In the genomic region with DNA sequence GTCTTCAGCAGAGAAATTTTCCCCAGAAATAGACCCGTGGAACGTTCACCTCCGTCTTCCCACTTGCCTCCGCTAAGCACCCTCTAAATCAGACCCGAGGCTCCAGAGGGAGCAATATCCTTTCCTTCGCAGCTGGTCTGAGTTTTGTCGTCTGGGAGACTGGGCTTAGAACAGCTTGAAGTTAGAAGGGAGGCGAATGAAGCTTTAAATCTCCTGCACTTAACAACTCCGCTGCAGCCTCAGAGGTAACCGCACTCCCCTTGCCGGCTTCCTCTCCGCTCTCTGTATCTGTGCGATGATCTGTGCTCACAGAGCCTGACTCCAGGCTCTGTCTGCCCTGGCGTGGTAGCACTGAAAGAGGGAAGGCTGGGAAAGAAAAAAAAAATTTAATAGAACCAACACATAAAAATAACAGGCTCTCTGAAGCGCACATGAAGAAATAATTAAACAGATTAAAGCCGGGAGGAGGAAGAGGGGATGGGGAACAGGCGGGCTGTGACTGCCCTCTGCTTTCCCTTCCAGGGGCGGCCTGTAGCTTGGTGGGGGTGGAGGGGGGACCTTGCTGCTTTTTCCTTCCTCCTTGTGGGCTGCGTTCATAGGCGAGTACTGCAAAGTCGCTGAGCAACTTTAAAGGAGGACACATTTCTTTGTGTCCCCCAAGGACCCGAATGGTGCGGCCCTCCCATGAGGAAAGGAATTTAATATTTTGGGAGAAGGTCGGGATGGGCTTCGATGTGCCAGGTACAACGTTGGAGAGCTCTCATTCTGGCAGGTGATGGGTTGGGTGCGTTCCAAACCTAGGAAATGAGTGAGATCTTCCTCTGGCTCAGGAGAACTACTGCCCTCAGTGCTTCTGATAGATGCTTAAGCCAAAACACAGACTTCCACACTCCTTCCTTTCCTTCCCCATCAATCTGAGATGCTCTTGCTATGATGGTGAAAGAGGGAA, we compare ENCODE assay signal across 8 mouse cellular contexts.
A peak's percentile ranks its signal among the peaks of the same experiment; 100 is the strongest.
DNase-seq lines count a peak whose midpoint lies in the region; ATAC-seq and TF ChIP-seq lines count a peak whose summit lies in the region.

No protein-coding gene starts in this region.

- H3K27ac ChIP-seq in lung, embryonic 14.5 days (ENCODE audit: low read depth): no peak overlapping the region
- H3K27ac ChIP-seq in embryonic facial prominence, embryonic 12.5 days: peak overlapping the region; percentile 89
- no peak overlapping the region for H3K27ac ChIP-seq in intestine, embryonic 16.5 days (ENCODE audit: low read length)
- 0 out of 2 replicates have a peak overlapping the region, but pooled peaks have one; percentile 23 for H3K27ac ChIP-seq in neural tube, embryonic 11.5 days (ENCODE audit: low read depth, low read length)

- H3K36me3 ChIP-seq in lung, embryonic 14.5 days (ENCODE audit: insufficient read depth): no peaks in the 10 kb centered on the region
- no peaks in the 10 kb centered on the region for H3K36me3 ChIP-seq in embryonic facial prominence, embryonic 12.5 days
- H3K36me3 ChIP-seq in intestine, embryonic 16.5 days (ENCODE audit: control insufficient read depth, insufficient read depth, low read length): no peaks in the 10 kb centered on the region
- H3K36me3 ChIP-seq in neural tube, embryonic 11.5 days (ENCODE audit: control insufficient read depth, insufficient read depth, low read length): no peaks in the 10 kb centered on the region

- TF ChIP-seq CTCF in lung, embryonic 14.5 days (IDR thresholded peaks at IDR 0.05; ENCODE audit: low read depth): no peak

- peak overlapping the region; percentile 49 for H3K4me2 ChIP-seq in lung, embryonic 14.5 days
- H3K4me2 ChIP-seq in embryonic facial prominence, embryonic 12.5 days (replicated peaks): peak overlapping the region; percentile 44
- peak overlapping the region; percentile 20 for H3K4me2 ChIP-seq in intestine, embryonic 16.5 days (ENCODE audit: low read depth, low read length)
- peak overlapping the region; percentile 7 for H3K4me2 ChIP-seq in neural tube, embryonic 11.5 days (ENCODE audit: low read depth)

- no peak; the same call in 1 of the 2 replicates for ATAC-seq in lung, embryonic 14.5 days (ENCODE audit: insufficient read depth)
- peak; percentile 68; the same call in 1 of the 2 replicates for ATAC-seq in embryonic facial prominence, embryonic 12.5 days (ENCODE audit: insufficient number of reproducible peaks, insufficient read depth, low FRiP score, low TSS enrichment)
- peak; percentile 26; the same call in 1 of the 2 replicates for ATAC-seq in intestine, embryonic 16.5 days
- ATAC-seq in neural tube, embryonic 11.5 days (ENCODE audit: insufficient read depth, low FRiP score, low TSS enrichment): no peak

- 0 out of 2 replicates have a peak overlapping the region, but pooled peaks have one; percentile 12 for H3K4me3 ChIP-seq in lung, embryonic 14.5 days (ENCODE audit: low read depth, low read length)
- peak overlapping the region; percentile 13; the same call in 1 of the 2 replicates for H3K4me3 ChIP-seq in embryonic facial prominence, embryonic 12.5 days
- peak overlapping the region; percentile 5 for H3K4me3 ChIP-seq in intestine, embryonic 16.5 days (ENCODE audit: low read length)
- H3K4me3 ChIP-seq in neural tube, embryonic 11.5 days (ENCODE audit: low read depth, low read length): no peak overlapping the region

- peaks cover 4% of the 10 kb centered on the region; the same call in 1 of the 2 replicates for H3K9me3 ChIP-seq in lung, embryonic 14.5 days (ENCODE audit: low read depth, low read length)
- H3K9me3 ChIP-seq in embryonic facial prominence, embryonic 12.5 days: 0 out of 2 replicates have a peak, but pooled peaks cover 3% of the 10 kb centered on the region
- no peaks in the 10 kb centered on the region for H3K9me3 ChIP-seq in intestine, embryonic 16.5 days (ENCODE audit: control insufficient read depth, low read length)
- no peaks in the 10 kb centered on the region for H3K9me3 ChIP-seq in neural tube, embryonic 11.5 days (ENCODE audit: control insufficient read depth, low read length)

- 0 out of 2 replicates have a peak overlapping the region, but pooled peaks have one; percentile 4 for H3K9ac ChIP-seq in lung, embryonic 14.5 days
- peak overlapping the region; percentile 28; the same call in 1 of the 2 replicates for H3K9ac ChIP-seq in embryonic facial prominence, embryonic 12.5 days
- H3K9ac ChIP-seq in intestine, embryonic 16.5 days (ENCODE audit: low read depth, low read length): peak overlapping the region; percentile 7; the same call in 1 of the 2 replicates
- H3K9ac ChIP-seq in neural tube, embryonic 11.5 days (ENCODE audit: low read length): peak overlapping the region; percentile 35; the same call in 1 of the 2 replicates

- no peaks in the 10 kb centered on the region for H3K4me1 ChIP-seq in lung, embryonic 14.5 days (ENCODE audit: insufficient read depth)
- H3K4me1 ChIP-seq in embryonic facial prominence, embryonic 12.5 days: peaks cover 18% of the 10 kb centered on the region
- H3K4me1 ChIP-seq in intestine, embryonic 16.5 days (ENCODE audit: control insufficient read depth, insufficient read depth, low read length): no peaks in the 10 kb centered on the region
- no peaks in the 10 kb centered on the region for H3K4me1 ChIP-seq in neural tube, embryonic 11.5 days (ENCODE audit: control insufficient read depth, insufficient read depth, low read length)

- peaks cover 11% of the 10 kb centered on the region; the same call in 1 of the 2 replicates for H3K27me3 ChIP-seq in lung, embryonic 14.5 days (ENCODE audit: insufficient read depth, low read length)
- H3K27me3 ChIP-seq in embryonic facial prominence, embryonic 12.5 days: no peaks in the 10 kb centered on the region
- no peaks in the 10 kb centered on the region for H3K27me3 ChIP-seq in intestine, embryonic 16.5 days (replicated peaks; ENCODE audit: control insufficient read depth, insufficient read depth, low read length)
- H3K27me3 ChIP-seq in neural tube, embryonic 11.5 days (ENCODE audit: control insufficient read depth, insufficient read depth, low read length): 0 out of 2 replicates have a peak, but pooled peaks cover 7% of the 10 kb centered on the region

- peak; percentile 46 for DNase-seq in lung, embryonic 14.5 days
- DNase-seq in lung, postnatal 4 days: no peak
- DNase-seq in neural tube, embryonic 11.5 days (ENCODE audit: low spot score): no peak
- no peak for DNase-seq in frontal cortex, postnatal 36 days (ENCODE audit: low spot score in 2 of 2)
- no peak for DNase-seq in adrenal gland, adult 18-20 months (ENCODE audit: low spot score in 2 of 2)
- DNase-seq in right cerebral cortex, postnatal 25 days: no peak

- WGBS in lung, embryonic 14.5 days: 11% methylated on average over 27 of the region's 27 CpGs
- 4% methylated on average over 27 of the region's 27 CpGs for WGBS in embryonic facial prominence, embryonic 12.5 days
- WGBS in intestine, embryonic 16.5 days: 14% methylated on average over 27 of the region's 27 CpGs
- WGBS in neural tube, embryonic 11.5 days: 10% methylated on average over 27 of the region's 27 CpGs

Comparison
In these comparisons a context has a peak if more than half of its experiments do, and no peak if none do; other contexts are left out.
1. ATAC-seq: peak in embryonic facial prominence, embryonic 12.5 days (single experiment) and intestine, embryonic 16.5 days (single experiment); none in lung, embryonic 14.5 days (single experiment) and neural tube, embryonic 11.5 days (single experiment).
2. H3K27ac ChIP-seq: peak in embryonic facial prominence, embryonic 12.5 days (single experiment) and neural tube, embryonic 11.5 days (single experiment); none in lung, embryonic 14.5 days (single experiment) and intestine, embryonic 16.5 days (single experiment).
3. Peak in every context shown above with its lines, with median percentiles within 50 percentile points of each other: H3K4me2 ChIP-seq and H3K9ac ChIP-seq.